Mouse (Mus musculus) bone marrow macrophage, adult 2 months (primary cell): ENCODE results near the gene Plin1.

Source experiments
- CTCF ChIP-seq: IDR thresholded peaks from 2 replicates; pipeline ENCODE4 v1.5.1; 2012; ENCODE audit warnings: low read depth, mild to moderate bottlenecking, low read length, moderate library complexity
- POLR2A ChIP-seq: IDR thresholded peaks from 2 replicates; pipeline ENCODE4 v1.6.1; 2012; ENCODE audit warnings: mild to moderate bottlenecking, low read depth, low read length, borderline replicate concordance

DNA sequence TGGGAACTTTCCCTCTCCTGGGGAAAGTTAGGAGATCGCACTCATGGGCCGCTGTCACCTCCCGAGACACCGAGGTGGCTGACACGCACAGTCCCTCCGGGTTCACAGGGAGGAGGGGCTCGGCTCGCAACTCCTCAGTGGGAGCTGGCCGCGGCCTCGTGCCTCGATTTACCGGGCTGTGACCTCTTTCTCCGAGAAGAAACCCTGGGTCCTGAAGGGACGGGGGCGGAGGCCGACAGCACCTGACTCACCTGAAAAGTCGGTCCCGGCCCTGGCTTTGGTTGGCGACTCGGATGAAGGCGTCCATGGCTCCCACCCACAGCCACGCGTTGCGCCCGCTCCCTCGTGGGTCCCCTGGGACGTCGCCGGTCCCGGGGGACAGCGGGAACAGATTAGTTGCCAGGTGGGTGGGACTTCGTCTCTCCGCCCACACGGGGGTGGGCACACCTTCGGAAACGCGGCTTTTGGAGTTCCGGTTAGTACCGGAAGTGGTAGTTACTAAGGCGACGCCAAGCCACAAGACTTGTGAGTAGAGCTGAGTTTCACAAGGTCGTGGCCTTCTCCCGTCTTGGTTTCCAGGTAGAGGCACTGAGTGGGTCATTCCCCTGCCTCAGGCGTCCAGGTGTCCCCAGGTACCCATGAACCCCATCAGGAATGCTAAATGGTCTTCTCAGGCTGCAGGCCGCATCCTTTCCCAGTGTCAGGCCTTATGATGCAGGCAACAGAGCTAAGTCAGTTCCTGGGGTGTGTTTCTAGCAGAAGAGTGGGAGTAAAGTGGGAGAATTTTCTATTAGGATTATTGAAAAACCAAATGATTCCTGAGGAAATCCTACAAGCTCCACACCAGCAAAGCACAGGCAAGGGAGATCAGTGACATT, 10.2 kb upstream of the Plin1 start, which contains the start of the genes Pex11a and Wdr93:
- TF ChIP-seq CTCF (no peak), POLR2A (no peak)
